Mouse (Mus musculus) G1E (cell line): ENCODE data around the gene Pds5b.
"Not testable (repeated sequence)": the region's sequence is repeated elsewhere in the genome, so short reads cannot be mapped to it uniquely, and the experiment has no call there.

ENCODE experiments used
- GATA1 ChIP-seq: IDR thresholded peaks from 2 replicates; pipeline ENCODE4 v1.6.1; 2012; ENCODE audit warnings: borderline replicate concordance, low read length, inconsistent platforms, mixed read lengths
- GATA2 ChIP-seq: IDR thresholded peaks from 2 replicates; pipeline ENCODE4 v1.6.1; 2012; ENCODE audit warnings: low read depth, low read length, inconsistent platforms, borderline replicate concordance

GRCm38 (mm10) chr5:150666133-150666739 is 7.3 kb upstream of the Pds5b start, which contains the start of gene N4bp2l2:
- TF ChIP-seq GATA1, GATA2: not testable (repeated sequence)
